Mouse (Mus musculus) heart, adult 2 months (tissue): ENCODE data around the gene Hacd2. TPM values are rescaled to one million over a fixed set of nuclear protein-coding genes. Genes with fewer than 3 reads are reported as not detected.

ENCODE experiments used
- DNase-seq, 2 experiments: peaks; one replicate each; pipeline ENCODE4 v3.0.0; 2021
- H3K27ac ChIP-seq: fragments of 200-600 bp; 2 replicates; pipeline ENCODE4 v1.8.1; 2022
- H3K27me3 ChIP-seq: fragments of 200-500 bp; 2 replicates; pipeline ENCODE4 v1.6.1; 2012; ENCODE audit warnings: mild to moderate bottlenecking, low read length, inconsistent platforms, mixed read lengths; ENCODE audit not compliant: control insufficient read depth, insufficient read depth
- H3K36me3 ChIP-seq: fragments of 200-500 bp; 2 replicates; pipeline ENCODE4 v1.6.1; 2012; ENCODE audit warnings: low read length, inconsistent platforms; ENCODE audit not compliant: control insufficient read depth, insufficient read depth
- H3K4me1 ChIP-seq: fragments of 200-500 bp; 2 replicates; pipeline ENCODE4 v1.6.1; 2011; ENCODE audit warnings: low read length; ENCODE audit not compliant: control insufficient read depth, insufficient read depth
- H3K4me3 ChIP-seq: fragments of 200-600 bp; 2 replicates; pipeline ENCODE4 v1.8.1; 2022
- H3K79me2 ChIP-seq: fragments of 200-500 bp; replicated peaks from 2 replicates; pipeline ENCODE4 v1.6.1; 2012; ENCODE audit warnings: mild to moderate bottlenecking, inconsistent platforms, low read length, moderate library complexity, mixed read lengths; ENCODE audit not compliant: control insufficient read depth, insufficient read depth
- H3K9ac ChIP-seq: fragments of 200-500 bp; 2 replicates; pipeline ENCODE4 v1.6.1; 2012; ENCODE audit warnings: low read depth, mild to moderate bottlenecking, control low read depth, inconsistent platforms, low read length, mixed read lengths
- CTCF ChIP-seq: fragments of 200-600 bp; IDR thresholded peaks from 2 replicates; pipeline ENCODE4 v1.8.1; 2022; ENCODE audit warnings: antibody characterized with exemption, mild to moderate bottlenecking, moderate library complexity
- EP300 ChIP-seq: fragments of 200-500 bp; IDR thresholded peaks from 2 replicates; pipeline ENCODE4 v1.6.1; 2011; ENCODE audit warnings: low read depth, low read length, control low read depth; ENCODE audit not compliant: insufficient read depth
- POLR2A ChIP-seq: fragments of 200-500 bp; IDR thresholded peaks from 2 replicates; pipeline ENCODE4 v1.6.1; 2011; ENCODE audit warnings: mild to moderate bottlenecking, low read depth, low read length, control low read depth; ENCODE audit not compliant: insufficient read depth
- WGBS: fragments of 180-500 bp; shearing (Covaris S2); methylation state at CpG from one replicate; pipeline ENCODE4 v1.1.7; 2018; 5-methylcytosine and 5-hydroxymethylcytosine counted together
- intact Hi-C: fragments of 180-260 bp; cut with DNase I; formaldehyde crosslinking; loops from one replicate; pipeline ENCODE4 v1.15.1; 2025
- polyA plus RNA-seq: library from polyadenylated mRNA; depleted of rRNA; stranded (reverse); fragments of >200 nt; gene quantifications from 2 replicates; pipeline ENCODE4 v1.2.3, GENCODE M21; 2012
- total RNA-seq, 2 experiments: library from RNA; stranded (reverse); gene quantifications; 2 replicates each; pipeline ENCODE4 v1.2.3; 2021

Hacd2 gene
- total and polyA plus RNA-seq, 3 experiments, result 7.2 to 13.2 (median 12.4) TPM

DNA sequence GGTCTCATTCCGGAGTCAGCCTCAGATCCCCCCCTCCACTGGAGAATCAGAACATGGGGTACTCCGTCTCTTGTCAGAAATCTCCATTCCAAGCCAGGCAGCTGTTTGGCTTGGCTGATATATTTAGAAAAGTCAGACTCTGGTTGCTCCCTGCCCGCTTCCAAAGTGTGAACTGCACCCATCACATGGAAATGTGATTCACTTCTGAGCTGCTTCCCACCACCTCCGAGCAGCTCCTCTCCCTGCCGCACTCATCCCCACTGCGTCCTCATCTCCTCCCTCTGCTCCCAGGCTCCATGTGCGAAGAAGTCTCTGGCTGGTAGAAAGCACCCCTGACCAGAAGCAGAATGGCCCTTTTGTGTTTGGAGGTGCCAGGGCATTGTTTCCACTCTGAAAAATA is 95.2 kb downstream of the Hacd2 start:
- Histone ChIP-seq H3K4me3 (no peak overlapping the region), H3K9ac (no peak overlapping the region), H3K27ac (no peak overlapping the region), H3K36me3 (no peaks in the 10 kb centered on the region), H3K27me3 (no peaks in the 10 kb centered on the region), H3K4me1 (no peaks in the 10 kb centered on the region), H3K79me2 (no peaks in the 10 kb centered on the region)
- WGBS, result 62% methylated on average over 7 of the region's 7 CpGs
- DNase-seq, result no peak
- TF ChIP-seq CTCF (no peak), EP300 (no peak), POLR2A (no peak)
- intact Hi-C loops, result loop anchor here (10.0 kb wide), 1 partner anchor 507 kb away; no protein-coding TSS in a partner anchor

DNA sequence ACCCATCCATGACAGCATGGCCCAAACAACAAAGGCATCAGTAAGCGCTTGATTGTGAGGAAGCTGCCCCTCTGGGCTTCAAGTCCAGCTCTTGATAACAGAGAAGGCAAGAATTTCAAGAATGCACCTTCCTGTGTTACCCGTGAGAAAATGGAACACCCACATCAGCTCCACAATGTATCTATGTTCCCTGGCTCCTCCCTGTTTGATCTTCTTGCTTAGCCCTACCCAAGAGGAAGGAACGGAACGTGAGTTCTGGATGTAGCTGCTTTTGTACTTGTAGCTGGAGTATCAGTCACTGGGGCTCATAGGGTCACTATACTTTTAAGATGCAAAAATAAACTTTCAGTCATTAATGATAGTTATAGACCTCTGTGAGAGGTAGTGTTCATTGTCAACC is 98.4 kb downstream of the Hacd2 start:
- H3K4me3 ChIP-seq, result no peak overlapping the region
- intact Hi-C loops, result no loop called here
- no peak for DNase-seq
- no peak for TF ChIP-seq EP300
- no peak for TF ChIP-seq POLR2A
- no peak for TF ChIP-seq CTCF
- WGBS, result 51% methylated on average over 4 of the region's 4 CpGs
- H3K36me3 ChIP-seq, result no peaks in the 10 kb centered on the region
- no peak overlapping the region for H3K9ac ChIP-seq
- H3K79me2 ChIP-seq, result no peaks in the 10 kb centered on the region
- no peaks in the 10 kb centered on the region for H3K4me1 ChIP-seq
- no peaks in the 10 kb centered on the region for H3K27me3 ChIP-seq
- no peak overlapping the region for H3K27ac ChIP-seq

- H3K79me2 ChIP-seq, result no peaks in the 10 kb centered on the region
- intact Hi-C loops, result no loop called here
- 94% methylated on average over 5 of the region's 5 CpGs for WGBS
- peaks cover 4% of the 10 kb centered on the region for H3K4me1 ChIP-seq
- TF ChIP-seq POLR2A, result no peak
- no peak for TF ChIP-seq CTCF
- no peak for TF ChIP-seq EP300
- no peaks in the 10 kb centered on the region for H3K36me3 ChIP-seq
- H3K27ac ChIP-seq, result no peak overlapping the region
- H3K9ac ChIP-seq, result no peak overlapping the region
- no peaks in the 10 kb centered on the region for H3K27me3 ChIP-seq
- DNase-seq, result no peak
- H3K4me3 ChIP-seq, result no peak overlapping the region
Observed at GRCm38 (mm10) chr16:35127270-35127669, 105.0 kb downstream of the Hacd2 start.

GRCm38 (mm10) chr16:35130172-35130571 is 107.9 kb downstream of the Hacd2 start:
- no peak overlapping the region for H3K4me3 ChIP-seq
- peaks cover 4% of the 10 kb centered on the region for H3K4me1 ChIP-seq
- peak; percentile 90 for TF ChIP-seq EP300
- 0 out of 2 replicates have a peak, but pooled peaks have one; percentile 21 for TF ChIP-seq POLR2A
- TF ChIP-seq CTCF, result no peak
- DNase-seq, result peak; percentile 49 to 78
- intact Hi-C loops, result no loop called here
- WGBS, result 35% methylated on average over 3 of the region's 3 CpGs
- no peaks in the 10 kb centered on the region for H3K27me3 ChIP-seq
- H3K9ac ChIP-seq, result no peak overlapping the region
- H3K79me2 ChIP-seq, result no peaks in the 10 kb centered on the region
- no peaks in the 10 kb centered on the region for H3K36me3 ChIP-seq
- H3K27ac ChIP-seq, result peak overlapping the region; percentile 80

DNA sequence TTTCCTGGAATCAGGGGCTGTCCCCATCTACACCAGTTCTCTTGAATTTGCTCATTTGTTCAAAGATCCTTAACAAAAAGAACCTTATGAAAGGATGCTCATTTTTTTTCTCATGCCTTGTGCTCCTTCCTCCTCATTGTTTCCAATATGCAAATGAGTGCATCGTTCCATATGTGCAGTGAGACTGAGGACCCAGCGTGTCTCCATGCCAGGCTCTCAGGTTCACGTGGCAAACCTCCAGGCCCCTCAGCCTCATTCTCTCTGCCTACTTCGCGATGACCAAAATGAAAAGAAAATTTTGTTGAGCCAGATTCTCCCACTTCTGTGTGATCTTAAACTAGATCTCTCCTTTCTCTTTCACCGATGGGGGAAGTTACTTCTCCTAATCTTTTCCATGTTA is 117.2 kb downstream of the Hacd2 start:
- intact Hi-C loops, result no loop called here

DNA sequence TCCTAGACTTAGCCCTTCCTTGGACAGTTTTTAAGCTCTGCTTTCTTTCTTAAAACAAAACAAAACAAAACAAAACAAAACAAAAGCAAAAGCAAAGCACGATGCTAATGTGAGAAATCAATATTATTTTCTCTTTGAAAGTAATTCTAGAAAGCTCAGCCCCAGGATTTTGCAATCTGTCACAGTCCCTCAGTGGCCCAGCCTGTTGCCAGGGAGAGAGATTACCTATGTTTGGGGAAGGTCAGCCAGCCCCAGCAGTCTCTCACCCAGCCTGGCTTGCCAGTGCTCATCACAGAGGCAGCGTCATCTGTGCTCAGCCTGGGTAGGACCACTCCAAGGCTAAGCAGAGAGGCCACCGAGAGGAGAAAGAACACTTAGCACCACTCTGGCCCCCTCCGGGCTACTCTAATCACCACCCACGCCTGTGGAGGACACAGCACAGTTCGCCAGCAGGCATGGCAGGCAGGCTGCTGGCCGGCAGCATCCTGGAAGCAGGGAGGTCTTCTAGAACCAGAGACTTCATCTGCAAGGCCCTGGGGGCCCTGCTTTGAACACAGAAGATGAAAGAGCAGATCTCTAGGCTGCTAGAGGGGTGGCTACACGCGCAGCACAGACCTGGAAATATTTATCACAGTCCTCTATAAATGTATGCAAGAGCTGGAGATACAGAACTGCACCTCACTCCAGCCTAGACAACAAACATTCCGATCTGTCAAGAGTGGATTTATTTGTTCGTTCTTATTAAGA is 117.8 kb downstream of the Hacd2 start:
- intact Hi-C loops, result no loop called here
- no peak overlapping the region for H3K9ac ChIP-seq
- 27% methylated on average over 11 of the region's 11 CpGs for WGBS

More for the DNA sequence above, 117.2 kb downstream of the Hacd2 start:
- H3K9ac ChIP-seq, result no peak overlapping the region
- no peaks in the 10 kb centered on the region for H3K27me3 ChIP-seq
- no peak for DNase-seq
- no peaks in the 10 kb centered on the region for H3K79me2 ChIP-seq
- no peak overlapping the region for H3K27ac ChIP-seq
- 74% methylated on average over 6 of the region's 6 CpGs for WGBS
- H3K4me1 ChIP-seq, result no peaks in the 10 kb centered on the region
- H3K4me3 ChIP-seq, result no peak overlapping the region
- H3K36me3 ChIP-seq, result no peaks in the 10 kb centered on the region
- no peak for TF ChIP-seq EP300
- TF ChIP-seq CTCF, result no peak
- TF ChIP-seq POLR2A, result no peak

More for the DNA sequence above, 117.8 kb downstream of the Hacd2 start:
- Histone ChIP-seq H3K36me3 (no peaks in the 10 kb centered on the region), H3K79me2 (no peaks in the 10 kb centered on the region), H3K4me3 (no peak overlapping the region), H3K27ac (no peak overlapping the region), H3K27me3 (no peaks in the 10 kb centered on the region), H3K4me1 (no peaks in the 10 kb centered on the region)
- peak in 1 of 2 experiments; percentile 34 for DNase-seq
- TF ChIP-seq CTCF (no peak), POLR2A (no peak), EP300 (no peak)
